In genomic region chr4:34429456-34430235, GRCm38 (mm10) we compare ENCODE assay signal across 9 mouse cellular contexts.
DNase-seq lines count a peak whose midpoint lies in the region; ATAC-seq and TF ChIP-seq lines count a peak whose summit lies in the region.
"Had no signal": no experiment of that assay in that cellular context is flagged by ENCODE, and none has a peak within 500 bp of the region (broad histone marks: within the 10 kb centered on the region; RNA-seq: fewer than 3 reads in every experiment).

No protein-coding gene starts in this region.

- no peak for TF ChIP-seq EP300 in lung, postnatal 0 days (IDR thresholded peaks at IDR 0.05)

- H3K27me3 ChIP-seq in lung, embryonic 14.5 days (ENCODE audit: insufficient read depth, low read length): no peaks in the 10 kb centered on the region
- H3K27me3 ChIP-seq in lung, postnatal 0 days (replicated peaks; ENCODE audit: insufficient read depth, low read length): no peaks in the 10 kb centered on the region
- no peaks in the 10 kb centered on the region for H3K27me3 ChIP-seq in thymus, adult 2 months (ENCODE audit: control insufficient read depth, insufficient read depth, low read length)
- no peaks in the 10 kb centered on the region for H3K27me3 ChIP-seq in midbrain, embryonic 16.5 days (ENCODE audit: control insufficient read depth, insufficient read depth, low read depth, low read length)
- H3K27me3 ChIP-seq: hindbrain, embryonic 15.5 days had no signal

- TF ChIP-seq POLR2A in thymus, adult 2 months (IDR thresholded peaks at IDR 0.05; ENCODE audit: control insufficient read depth, extremely low read depth, insufficient read depth, low read length, poor library complexity): no peak

- no peak overlapping the region for H3K4me2 ChIP-seq in lung, embryonic 14.5 days
- no peak overlapping the region for H3K4me2 ChIP-seq in lung, postnatal 0 days (replicated peaks; ENCODE audit: low read depth, low read length)
- H3K4me2 ChIP-seq in midbrain, embryonic 16.5 days (ENCODE audit: low read length): no peak overlapping the region
- H3K4me2 ChIP-seq: hindbrain, embryonic 15.5 days had no signal

- H3K27ac ChIP-seq in lung, embryonic 14.5 days (ENCODE audit: low read depth): no peak overlapping the region
- no peak overlapping the region for H3K27ac ChIP-seq in lung, postnatal 0 days (ENCODE audit: low read length)
- no peak overlapping the region for H3K27ac ChIP-seq in thymus, adult 2 months (ENCODE audit: control insufficient read depth, insufficient read depth, low read length)
- H3K27ac ChIP-seq in midbrain, embryonic 16.5 days (ENCODE audit: low read length): no peak overlapping the region
- H3K27ac ChIP-seq: hindbrain, embryonic 15.5 days had no signal

- TF ChIP-seq CTCF in lung, embryonic 14.5 days (IDR thresholded peaks at IDR 0.05; ENCODE audit: low read depth): no peak
- TF ChIP-seq CTCF in lung, postnatal 0 days (IDR thresholded peaks at IDR 0.05): no peak
- no peak for TF ChIP-seq CTCF in thymus, adult 2 months (IDR thresholded peaks at IDR 0.05; ENCODE audit: borderline replicate concordance, control insufficient read depth, extremely low read depth, insufficient read depth, low read length, poor library complexity)

- H3K4me1 ChIP-seq in lung, embryonic 14.5 days (ENCODE audit: insufficient read depth): no peaks in the 10 kb centered on the region
- no peaks in the 10 kb centered on the region for H3K4me1 ChIP-seq in lung, postnatal 0 days (ENCODE audit: insufficient read depth, low read depth, low read length)
- peaks cover 9% of the 10 kb centered on the region for H3K4me1 ChIP-seq in thymus, adult 2 months (replicated peaks; ENCODE audit: control insufficient read depth, insufficient read depth, low read length)
- no peaks in the 10 kb centered on the region for H3K4me1 ChIP-seq in midbrain, embryonic 16.5 days (ENCODE audit: control insufficient read depth, insufficient read depth, low read length)
- H3K4me1 ChIP-seq: hindbrain, embryonic 15.5 days had no signal

- ATAC-seq in lung, embryonic 14.5 days (ENCODE audit: insufficient read depth): no peak
- no peak for ATAC-seq in lung, postnatal 0 days
- ATAC-seq in erythroblast, adult 5-6 weeks (replicated peaks; ENCODE audit: low FRiP score, poor library complexity, severe bottlenecking): no peak
- ATAC-seq in midbrain, embryonic 16.5 days: no peak

- H3K4me3 ChIP-seq in lung, embryonic 14.5 days (ENCODE audit: low read depth, low read length): no peak overlapping the region
- no peak overlapping the region for H3K4me3 ChIP-seq in lung, postnatal 0 days (ENCODE audit: low read depth, low read length)
- H3K4me3 ChIP-seq in thymus, adult 2 months (ENCODE audit: control insufficient read depth, insufficient read depth, low read length): peak overlapping the region; percentile 3; the same call in 1 of the 2 replicates
- H3K4me3 ChIP-seq in midbrain, embryonic 16.5 days (ENCODE audit: low read depth, low read length): no peak overlapping the region
- H3K4me3 ChIP-seq: hindbrain, embryonic 15.5 days had no signal

- no peaks in the 10 kb centered on the region for H3K36me3 ChIP-seq in lung, embryonic 14.5 days (ENCODE audit: insufficient read depth)
- H3K36me3 ChIP-seq in lung, postnatal 0 days (ENCODE audit: insufficient read depth, low read length): no peaks in the 10 kb centered on the region
- H3K36me3 ChIP-seq in thymus, adult 2 months (ENCODE audit: control insufficient read depth, insufficient read depth, low read length): no peaks in the 10 kb centered on the region
- H3K36me3 ChIP-seq in midbrain, embryonic 16.5 days (ENCODE audit: control insufficient read depth, insufficient read depth, low read length): no peaks in the 10 kb centered on the region
- H3K36me3 ChIP-seq: hindbrain, embryonic 15.5 days had no signal

- peak; percentile 9 for DNase-seq in lung, embryonic 14.5 days
- DNase-seq in lung, postnatal 0 days (ENCODE audit: low spot score): no peak
- DNase-seq in cerebellum, postnatal 10 days: peak; percentile 10 to 15
- DNase-seq in layer of hippocampus, postnatal 36 days: peak; percentile 10 to 11
- peak; percentile 19 for DNase-seq in thymus, adult 2 months
- DNase-seq in ovary, adult 18-20 months (ENCODE audit: low spot score): no peak

- 69% methylated on average over 22 of the region's 22 CpGs for WGBS in lung, embryonic 14.5 days
- 70% methylated on average over 22 of the region's 22 CpGs for WGBS in lung, postnatal 0 days
- 28% methylated on average over 22 of the region's 22 CpGs for WGBS in thymus, adult 2 months
- 76% methylated on average over 22 of the region's 22 CpGs for WGBS in midbrain, embryonic 16.5 days

- no peak overlapping the region for H3K9ac ChIP-seq in lung, embryonic 14.5 days
- no peak overlapping the region for H3K9ac ChIP-seq in lung, postnatal 0 days (replicated peaks; ENCODE audit: low read depth)
- no peak overlapping the region for H3K9ac ChIP-seq in midbrain, embryonic 16.5 days (ENCODE audit: low read depth, low read length)
- H3K9ac ChIP-seq: hindbrain, embryonic 15.5 days had no signal

- no peaks in the 10 kb centered on the region for H3K9me3 ChIP-seq in lung, embryonic 14.5 days (ENCODE audit: low read depth, low read length)
- no peaks in the 10 kb centered on the region for H3K9me3 ChIP-seq in lung, postnatal 0 days (ENCODE audit: low read length)
- no peaks in the 10 kb centered on the region for H3K9me3 ChIP-seq in midbrain, embryonic 16.5 days (replicated peaks; ENCODE audit: control insufficient read depth, low read length, poor library complexity, severe bottlenecking)
- H3K9me3 ChIP-seq: hindbrain, embryonic 15.5 days had no signal

Comparison
In these comparisons a context has a peak if more than half of its experiments do, and no peak if none do; other contexts are left out.
1. DNase-seq: peak in lung, embryonic 14.5 days (single experiment), cerebellum, postnatal 10 days (2 of 2), layer of hippocampus, postnatal 36 days (2 of 2) and thymus, adult 2 months (single experiment); none in lung, postnatal 0 days (single experiment) and ovary, adult 18-20 months (single experiment).